Mouse (Mus musculus) spleen, adult 2 months (tissue): ENCODE data around the gene Rgl2.

ENCODE experiments used
- CTCF ChIP-seq: fragments of 200-500 bp; IDR thresholded peaks from 2 replicates; pipeline ENCODE4 v1.5.1; 2011; ENCODE audit warnings: mild to moderate bottlenecking, inconsistent platforms; ENCODE audit not compliant: insufficient read depth, insufficient read length, insufficient replicate concordance; ENCODE audit errors: extremely low read depth
- POLR2A ChIP-seq: fragments of 200-500 bp; IDR thresholded peaks from 2 replicates; pipeline ENCODE4 v1.6.1; 2011; ENCODE audit warnings: low read depth, low read length, inconsistent platforms

DNA sequence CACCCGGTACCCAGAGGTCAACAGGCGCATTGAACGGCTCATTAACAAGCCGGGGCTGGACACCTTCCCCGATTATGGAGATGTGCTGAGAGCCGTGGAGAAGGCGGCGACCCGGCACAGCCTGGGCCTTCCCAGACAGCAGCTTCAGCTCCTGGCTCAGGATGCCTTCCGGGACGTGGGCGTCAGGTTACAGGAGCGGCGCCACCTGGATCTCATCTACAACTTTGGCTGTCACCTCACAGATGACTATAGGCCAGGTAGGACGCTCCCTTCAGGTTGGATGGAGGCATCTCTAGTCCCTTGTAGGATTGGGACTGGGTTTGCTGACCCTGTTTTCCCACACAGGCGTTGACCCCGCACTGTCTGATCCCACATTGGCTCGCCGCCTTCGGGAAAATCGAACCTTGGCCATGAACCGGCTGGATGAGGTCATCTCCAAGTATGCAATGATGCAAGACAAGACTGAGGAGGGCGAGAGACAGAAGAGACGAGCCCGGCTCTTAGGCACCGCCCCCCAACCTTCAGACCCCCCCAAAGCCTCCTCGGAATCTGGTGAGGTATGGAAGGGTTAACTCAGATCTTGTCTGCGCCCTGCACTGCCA, 17.4 kb upstream of the Rgl2 start:
- TF ChIP-seq CTCF (no peak), POLR2A (no peak)
